9 mouse cellular contexts compared by ENCODE assay signal in the genomic region with DNA sequence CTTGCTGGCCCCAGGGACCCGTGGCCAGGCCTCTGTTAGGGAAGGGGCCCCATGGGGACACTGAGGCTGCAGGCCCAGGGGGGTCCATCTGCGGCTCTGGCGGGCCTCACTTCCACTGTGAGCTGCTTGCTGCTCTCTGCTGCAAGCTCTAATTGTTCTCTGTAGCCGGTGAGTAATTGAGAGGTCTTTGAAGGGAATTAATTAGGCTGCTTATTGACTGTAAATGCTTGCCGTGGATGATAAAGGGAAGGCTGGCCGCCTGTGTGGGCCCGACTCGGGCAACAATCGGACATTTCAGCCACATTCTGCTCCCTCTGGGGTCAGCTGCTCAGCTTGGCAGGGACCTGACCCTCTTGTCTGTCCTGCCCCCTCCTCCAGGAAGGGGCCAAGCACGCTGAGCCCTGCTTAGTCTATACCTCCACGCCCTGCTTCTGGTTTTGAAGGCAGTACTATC. TPM values are rescaled to one million over a fixed set of nuclear protein-coding genes. Genes with fewer than 3 reads are reported as not detected.
DNase-seq lines count a peak whose midpoint lies in the region; ATAC-seq and TF ChIP-seq lines count a peak whose summit lies in the region.
"Had no signal": no experiment of that assay in that cellular context is flagged by ENCODE, and none has a peak within 500 bp of the region (broad histone marks: within the 10 kb centered on the region; RNA-seq: fewer than 3 reads in every experiment).

No protein-coding gene starts in this region.

- WGBS in heart, embryonic 13.5 days: 21% methylated on average over 11 of the region's 11 CpGs
- WGBS in hindbrain, embryonic 15.5 days: 4% methylated on average over 11 of the region's 11 CpGs
- WGBS in midbrain, embryonic 16.5 days: 2% methylated on average over 11 of the region's 11 CpGs
- 51% methylated on average over 11 of the region's 11 CpGs for WGBS in cerebellum, adult 2 months

- H3K4me2 ChIP-seq in heart, embryonic 13.5 days: peak overlapping the region; percentile 66
- no peak overlapping the region for H3K4me2 ChIP-seq in hindbrain, embryonic 15.5 days
- H3K4me2 ChIP-seq in midbrain, embryonic 16.5 days (ENCODE audit: low read length): peak overlapping the region; percentile 48

- 0 out of 2 replicates have a peak overlapping the region, but pooled peaks have one; percentile 44 for H3K4me3 ChIP-seq in heart, embryonic 13.5 days
- H3K4me3 ChIP-seq in hindbrain, embryonic 15.5 days: no peak overlapping the region
- no peak overlapping the region for H3K4me3 ChIP-seq in midbrain, embryonic 16.5 days (ENCODE audit: low read depth, low read length)
- H3K4me3 ChIP-seq in cerebellum, adult 2 months (replicated peaks; ENCODE audit: insufficient read depth, low read depth, low read length): no peak overlapping the region
- H3K4me3 ChIP-seq: erythroblast, embryonic 14.5 days had no signal

- TF ChIP-seq CTCF in cerebellum, adult 2 months (IDR thresholded peaks at IDR 0.05; ENCODE audit: borderline replicate concordance, insufficient read depth, low read depth, low read length): no peak

- TF ChIP-seq POLR2A in cerebellum, adult 2 months (IDR thresholded peaks at IDR 0.05; ENCODE audit: borderline replicate concordance, insufficient read depth, low read length): no peak

- H3K9me3 ChIP-seq in heart, embryonic 13.5 days: no peaks in the 10 kb centered on the region
- H3K9me3 ChIP-seq in hindbrain, embryonic 15.5 days: no peaks in the 10 kb centered on the region
- H3K9me3 ChIP-seq in midbrain, embryonic 16.5 days (replicated peaks; ENCODE audit: control insufficient read depth, low read length, poor library complexity, severe bottlenecking): no peaks in the 10 kb centered on the region

- H3K27me3 ChIP-seq in heart, embryonic 13.5 days (replicated peaks): peaks cover 32% of the 10 kb centered on the region
- peaks cover 33% of the 10 kb centered on the region for H3K27me3 ChIP-seq in hindbrain, embryonic 15.5 days
- H3K27me3 ChIP-seq in midbrain, embryonic 16.5 days (ENCODE audit: control insufficient read depth, insufficient read depth, low read depth, low read length): no peaks in the 10 kb centered on the region
- 0 out of 2 replicates have a peak, but pooled peaks cover 1% of the 10 kb centered on the region for H3K27me3 ChIP-seq in cerebellum, adult 2 months (ENCODE audit: control insufficient read depth, insufficient read depth, low read length)

- no peaks in the 10 kb centered on the region for H3K36me3 ChIP-seq in heart, embryonic 13.5 days
- no peaks in the 10 kb centered on the region for H3K36me3 ChIP-seq in hindbrain, embryonic 15.5 days
- no peaks in the 10 kb centered on the region for H3K36me3 ChIP-seq in midbrain, embryonic 16.5 days (ENCODE audit: control insufficient read depth, insufficient read depth, low read length)

- no peak for ATAC-seq in heart, embryonic 13.5 days (ENCODE audit: extremely low read depth, insufficient number of reproducible peaks, low FRiP score, low TSS enrichment)
- ATAC-seq in hindbrain, embryonic 15.5 days (ENCODE audit: low FRiP score, low read depth): peak; percentile 46; the same call in 1 of the 2 replicates
- ATAC-seq in midbrain, embryonic 16.5 days: peak; percentile 43; the same call in 1 of the 2 replicates

- peaks cover 35% of the 10 kb centered on the region for H3K4me1 ChIP-seq in heart, embryonic 13.5 days
- H3K4me1 ChIP-seq in hindbrain, embryonic 15.5 days (replicated peaks): peaks cover 33% of the 10 kb centered on the region
- peaks cover 27% of the 10 kb centered on the region for H3K4me1 ChIP-seq in midbrain, embryonic 16.5 days (ENCODE audit: control insufficient read depth, insufficient read depth, low read length)
- 0 out of 2 replicates have a peak, but pooled peaks cover 3% of the 10 kb centered on the region for H3K4me1 ChIP-seq in cerebellum, adult 2 months (ENCODE audit: control insufficient read depth, insufficient read depth, low read length)

- H3K27ac ChIP-seq in heart, embryonic 13.5 days (replicated peaks): peak overlapping the region; percentile 6; the same call in 1 of the 2 replicates
- peak overlapping the region; percentile 30; the same call in 1 of the 2 replicates for H3K27ac ChIP-seq in hindbrain, embryonic 15.5 days (replicated peaks)
- H3K27ac ChIP-seq in midbrain, embryonic 16.5 days (ENCODE audit: low read length): peak overlapping the region; percentile 6; the same call in 1 of the 2 replicates
- no peak overlapping the region for H3K27ac ChIP-seq in cerebellum, adult 2 months (ENCODE audit: insufficient read depth, low read length)

- DNase-seq in heart, adult 9 months (ENCODE audit: low spot score in 2 of 2): no peak
- DNase-seq in embryo, embryonic 11 days: peak; percentile 42
- no peak for DNase-seq in frontal cortex, postnatal 36 days (ENCODE audit: low spot score in 2 of 2)
- DNase-seq in right cerebral cortex, postnatal 25 days: no peak
- DNase-seq in cerebellum, adult 2 months: no peak

- peak overlapping the region; percentile 75 for H3K9ac ChIP-seq in heart, embryonic 13.5 days
- no peak overlapping the region for H3K9ac ChIP-seq in hindbrain, embryonic 15.5 days
- H3K9ac ChIP-seq in midbrain, embryonic 16.5 days (ENCODE audit: low read depth, low read length): peak overlapping the region; percentile 11; the same call in 1 of the 2 replicates

RNA-seq across cellular contexts. Expression of a gene that starts 16.6 kb away (rescaled TPM):
- polyA plus RNA-seq in heart, embryonic 13.5 days (2015; fragmentation: Nextera tagmentation; extraction: Ambion mirVana): 4.6 and 5.4 TPM in 2 replicates
- 3.7 and 4.2 TPM in 2 replicates for polyA plus RNA-seq in hindbrain, embryonic 15.5 days (2015; fragmentation: Nextera tagmentation; extraction: Ambion mirVana)
- polyA plus RNA-seq in midbrain, embryonic 16.5 days (2015; fragmentation: Nextera tagmentation; extraction: Ambion mirVana): 4.2 and 5.0 TPM in 2 replicates
- 11.5 and 12.4 TPM in 2 replicates for polyA plus RNA-seq in cerebellum, adult 2 months (2012; rRNA removed)

RNA-seq across cellular contexts. Expression of a gene that starts 29.4 kb away (rescaled TPM):
- polyA plus RNA-seq in heart, embryonic 13.5 days (2015; fragmentation: Nextera tagmentation; extraction: Ambion mirVana): not detected in 2 replicates
- not detected in 2 replicates for polyA plus RNA-seq in hindbrain, embryonic 15.5 days (2015; fragmentation: Nextera tagmentation; extraction: Ambion mirVana)
- not detected in 2 replicates for polyA plus RNA-seq in midbrain, embryonic 16.5 days (2015; fragmentation: Nextera tagmentation; extraction: Ambion mirVana)
- polyA plus RNA-seq in cerebellum, adult 2 months (2012; rRNA removed): 0.10 and 0.16 TPM in 2 replicates
- polyA plus RNA-seq: erythroblast, embryonic 14.5 days had no signal

RNA-seq across cellular contexts. Expression of a gene that starts 40.9 kb away (rescaled TPM):
- polyA plus RNA-seq in heart, embryonic 13.5 days (2015; fragmentation: Nextera tagmentation; extraction: Ambion mirVana): 228 and 260 TPM in 2 replicates
- polyA plus RNA-seq in hindbrain, embryonic 15.5 days (2015; fragmentation: Nextera tagmentation; extraction: Ambion mirVana): 41.6 and 47.4 TPM in 2 replicates
- polyA plus RNA-seq in midbrain, embryonic 16.5 days (2015; fragmentation: Nextera tagmentation; extraction: Ambion mirVana): 21.0 and 27.3 TPM in 2 replicates
- polyA plus RNA-seq in cerebellum, adult 2 months (2012; rRNA removed): 0.86 and 1.2 TPM in 2 replicates

Comparison
In these comparisons a context has a peak if more than half of its experiments do, and no peak if none do; other contexts are left out.
1. RNA of a gene that starts 40.9 kb away (polyA plus RNA-seq): 228 to 260 TPM in heart, embryonic 13.5 days, 41.6 to 47.4 TPM in hindbrain, embryonic 15.5 days and 21.0 to 27.3 TPM in midbrain, embryonic 16.5 days; 0.86 to 1.2 TPM in cerebellum, adult 2 months; every median in the first group is over 10 times any median in the second.